Mouse (Mus musculus) hindbrain, embryonic 10.5 days (tissue): ENCODE data around the gene Thbs3. TPM values are rescaled to one million over a fixed set of nuclear protein-coding genes. Genes with fewer than 3 reads are reported as not detected.

Experiments used
- DNase-seq: peaks from one replicate; pipeline ENCODE4 v3.0.0-alpha.2; 2017; ENCODE audit warnings: low spot score
- H3K27ac ChIP-seq: fragments of 300-500 bp; sonication (generic); 2 replicates; pipeline ENCODE4 v1.5.1; 2016; ENCODE audit warnings: mild to moderate bottlenecking, moderate library complexity
- H3K27me3 ChIP-seq: fragments of 300-500 bp; sonication (generic); 2 replicates; pipeline ENCODE4 v1.6.1; 2016; ENCODE audit warnings: mild to moderate bottlenecking; ENCODE audit not compliant: poor library complexity, insufficient read depth, severe bottlenecking
- H3K36me3 ChIP-seq: fragments of 300-500 bp; sonication (generic); 2 replicates; pipeline ENCODE4 v1.6.1; 2016; ENCODE audit warnings: mild to moderate bottlenecking, moderate library complexity
- H3K4me1 ChIP-seq: fragments of 300-500 bp; sonication (generic); replicated peaks from 2 replicates; pipeline ENCODE4 v1.6.1; 2016; ENCODE audit warnings: mild to moderate bottlenecking
- H3K4me3 ChIP-seq: fragments of 300-500 bp; sonication (generic); 2 replicates; pipeline ENCODE4 v1.5.1; 2016; ENCODE audit warnings: mild to moderate bottlenecking, moderate library complexity
- H3K9me3 ChIP-seq: fragments of 300-500 bp; sonication (generic); 2 replicates; pipeline ENCODE4 v1.6.1; 2016; ENCODE audit warnings: mild to moderate bottlenecking, moderate library complexity
- WGBS: fragments of 180-500 bp; shearing (Covaris S2); methylation state at CpG from one replicate; pipeline ENCODE4 v1.1.7; 2016; 5-methylcytosine and 5-hydroxymethylcytosine counted together
- polyA plus RNA-seq: library from polyadenylated mRNA; unstranded; fragments of >200 nt; fragmentation: Nextera tagmentation; extraction: Ambion mirVana; gene quantifications from 2 replicates; pipeline ENCODE4 v1.2.1, GENCODE M21; 2016

Thbs3 gene
- polyA plus RNA-seq, 1 experiment from 2014 or later: 74.7 TPM

DNA sequence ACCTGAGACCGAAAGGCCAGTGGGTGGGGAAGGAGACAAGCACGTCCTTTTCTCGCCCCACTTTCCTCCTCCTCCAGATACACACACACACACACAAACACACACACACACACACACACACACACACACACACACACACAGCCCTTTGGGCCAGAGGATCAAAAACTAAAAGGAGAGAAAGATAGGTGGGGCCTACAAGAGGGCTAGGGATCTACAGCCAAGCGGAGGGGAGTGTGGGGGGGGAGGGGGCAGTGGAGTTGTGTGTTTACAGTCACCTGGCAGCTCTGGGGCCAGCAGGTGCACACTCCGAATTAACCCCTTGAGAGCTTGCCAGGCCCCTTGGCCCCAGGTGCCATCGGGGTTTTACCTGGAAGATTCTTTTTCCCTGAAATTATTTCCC lies 17.6 kb downstream of the Thbs3 start:
- Histone ChIP-seq H3K4me1 (peaks cover 33% of the 10 kb centered on the region), H3K36me3 (peaks cover 42% of the 10 kb centered on the region), H3K9me3 (no peaks in the 10 kb centered on the region), H3K27me3 (peaks cover 36% of the 10 kb centered on the region), H3K4me3 (no peak overlapping the region), H3K27ac (no peak overlapping the region)
- no peak for DNase-seq
- 70% methylated on average over 6 of the region's 6 CpGs for WGBS

- H3K9me3 ChIP-seq: no peaks in the 10 kb centered on the region
- no peak overlapping the region for H3K4me3 ChIP-seq
- peaks cover 26% of the 10 kb centered on the region for H3K4me1 ChIP-seq
- DNase-seq: no peak
- H3K27ac ChIP-seq: no peak overlapping the region
- 89% methylated on average over 14 of the region's 14 CpGs for WGBS
- peaks cover 34% of the 10 kb centered on the region for H3K27me3 ChIP-seq
- H3K36me3 ChIP-seq: peaks cover 53% of the 10 kb centered on the region
Observed at GRCm38 (mm10) chr3:89233562-89234110, 18.7 kb downstream of the Thbs3 start.

GRCm38 (mm10) chr3:89236516-89236915 lies 21.5 kb downstream of the Thbs3 start:
- Histone ChIP-seq H3K4me3 (no peak overlapping the region), H3K27ac (no peak overlapping the region), H3K4me1 (peaks cover 20% of the 10 kb centered on the region), H3K27me3 (peaks cover 12% of the 10 kb centered on the region), H3K36me3 (peaks cover 66% of the 10 kb centered on the region), H3K9me3 (no peaks in the 10 kb centered on the region)
- 90% methylated on average over 10 of the region's 10 CpGs for WGBS
- no peak for DNase-seq

DNA sequence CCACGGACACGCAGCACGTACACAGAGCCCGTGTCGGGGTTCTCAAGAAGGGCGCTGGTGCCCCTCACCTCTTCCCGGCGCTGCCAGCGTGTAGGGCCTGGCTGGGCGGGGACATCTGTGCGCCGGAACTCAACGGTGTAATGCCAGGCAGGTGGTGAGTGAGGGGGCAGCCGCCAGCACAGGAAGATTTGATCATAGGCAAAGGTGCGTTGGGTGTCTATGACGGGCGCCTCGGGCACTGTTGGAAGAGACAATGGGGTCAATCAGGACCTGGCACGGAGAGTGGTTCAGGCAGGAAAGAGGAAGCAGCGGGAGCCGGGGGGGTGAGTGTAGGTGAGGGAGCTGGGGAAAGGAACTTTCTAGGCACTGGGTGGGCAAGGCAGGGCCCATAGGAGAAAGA lies 22.7 kb downstream of the Thbs3 start:
- Histone ChIP-seq H3K4me1 (peaks cover 17% of the 10 kb centered on the region), H3K9me3 (no peaks in the 10 kb centered on the region), H3K36me3 (peaks cover 74% of the 10 kb centered on the region), H3K27ac (no peak overlapping the region), H3K4me3 (no peak overlapping the region), H3K27me3 (peaks cover 6% of the 10 kb centered on the region; the same call in 1 of the 2 replicates)
- WGBS: 93% methylated on average over 21 of the region's 21 CpGs
- DNase-seq: no peak

DNA sequence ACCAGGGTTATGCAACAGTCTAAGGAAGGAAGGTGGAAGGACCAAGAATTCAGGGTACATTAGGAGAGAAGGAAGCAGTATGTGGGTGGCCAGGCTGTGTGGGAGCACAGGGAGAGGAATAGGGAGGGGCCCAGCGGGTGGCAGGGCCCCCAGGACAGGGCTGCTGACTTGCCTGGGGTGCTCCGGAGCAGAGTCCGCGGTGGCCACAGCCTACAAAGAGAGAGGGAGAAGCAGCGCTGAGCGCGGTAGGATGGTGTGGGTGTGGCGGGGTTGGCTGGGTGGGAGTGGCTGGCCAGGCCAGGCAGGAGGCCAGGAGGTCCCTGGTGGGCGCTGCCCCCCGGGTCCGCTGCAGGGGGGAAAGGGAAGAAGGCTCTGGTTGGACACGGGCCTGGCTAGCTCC lies 23.5 kb downstream of the Thbs3 start:
- peaks cover 68% of the 10 kb centered on the region for H3K36me3 ChIP-seq
- H3K4me1 ChIP-seq: peaks cover 19% of the 10 kb centered on the region
- no peak for DNase-seq
- 71% methylated on average over 12 of the region's 12 CpGs for WGBS
- H3K9me3 ChIP-seq: no peaks in the 10 kb centered on the region
- peaks cover 10% of the 10 kb centered on the region for H3K27me3 ChIP-seq
- no peak overlapping the region for H3K4me3 ChIP-seq
- no peak overlapping the region for H3K27ac ChIP-seq

- no peaks in the 10 kb centered on the region for H3K9me3 ChIP-seq
- WGBS: 72% methylated on average over 9 of the region's 9 CpGs
- DNase-seq: peak; percentile 65
- peaks cover 34% of the 10 kb centered on the region for H3K36me3 ChIP-seq
- H3K4me3 ChIP-seq: no peak overlapping the region
- H3K27me3 ChIP-seq: peaks cover 29% of the 10 kb centered on the region
- H3K4me1 ChIP-seq: peaks cover 58% of the 10 kb centered on the region
- H3K27ac ChIP-seq: no peak overlapping the region
Observed at GRCm38 (mm10) chr3:89242331-89242895, 27.4 kb downstream of the Thbs3 start.

GRCm38 (mm10) chr3:89243609-89244008 lies 28.6 kb downstream of the Thbs3 start:
- WGBS: 11% methylated on average over 14 of the region's 14 CpGs
- H3K27ac ChIP-seq: 0 out of 2 replicates have a peak overlapping the region, but pooled peaks have one; percentile 94
- DNase-seq: peak; percentile 65

GRCm38 (mm10) chr3:89244158-89244981 lies 29.4 kb downstream of the Thbs3 start:
- 13% methylated on average over 25 of the region's 25 CpGs for WGBS
- Histone ChIP-seq H3K4me1 (peaks cover 61% of the 10 kb centered on the region), H3K27me3 (peaks cover 29% of the 10 kb centered on the region), H3K27ac (peak overlapping the region; percentile 94), H3K36me3 (peaks cover 34% of the 10 kb centered on the region), H3K9me3 (no peaks in the 10 kb centered on the region), H3K4me3 (peak overlapping the region; percentile 82)
- DNase-seq: no peak

More at GRCm38 (mm10) chr3:89243609-89244008, 28.6 kb downstream of the Thbs3 start:
- Histone ChIP-seq H3K9me3 (no peaks in the 10 kb centered on the region), H3K36me3 (peaks cover 34% of the 10 kb centered on the region), H3K4me3 (peak overlapping the region; percentile 82), H3K27me3 (peaks cover 29% of the 10 kb centered on the region), H3K4me1 (peaks cover 61% of the 10 kb centered on the region)

- no peaks in the 10 kb centered on the region for H3K9me3 ChIP-seq
- H3K27me3 ChIP-seq: peaks cover 35% of the 10 kb centered on the region
- H3K4me1 ChIP-seq: peaks cover 64% of the 10 kb centered on the region
- H3K27ac ChIP-seq: peak overlapping the region; percentile 94
- H3K4me3 ChIP-seq: peak overlapping the region; percentile 82
- DNase-seq: peak; percentile 59
- H3K36me3 ChIP-seq: peaks cover 41% of the 10 kb centered on the region
- WGBS: under 1% methylated on average over 25 of the region's 26 CpGs
Observed at GRCm38 (mm10) chr3:89244982-89245687, 30.2 kb downstream of the Thbs3 start.

DNA sequence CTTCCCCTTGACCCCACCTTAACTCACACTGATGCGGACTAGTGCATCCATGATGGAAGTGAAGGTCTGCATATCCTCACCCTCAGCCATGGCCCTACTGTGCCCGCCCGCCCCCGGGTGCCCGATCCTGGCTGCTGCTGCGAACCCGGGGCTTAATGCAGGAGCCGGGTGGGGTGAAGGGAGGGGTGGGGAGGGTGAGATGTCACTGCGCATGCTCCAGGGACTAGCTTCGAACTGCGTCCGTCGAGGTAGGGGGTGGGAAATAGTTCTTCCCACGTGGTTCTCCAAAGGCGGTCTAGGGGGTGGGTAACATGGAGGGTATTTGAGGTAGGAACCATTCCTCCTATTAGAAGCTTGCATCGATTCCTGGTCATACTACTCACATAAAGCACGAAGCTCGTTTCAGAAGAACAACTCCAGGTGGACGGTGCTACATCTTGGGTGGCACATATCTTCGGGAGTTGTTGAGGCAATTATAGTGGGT lies 30.8 kb downstream of the Thbs3 start, which contains the start of gene Krtcap2:
Gene Krtcap2, plus strand, starts transcription at position 279 of the 484 bp plus-strand sequence.
- WGBS: 5% methylated on average over 20 of the region's 20 CpGs

DNA sequence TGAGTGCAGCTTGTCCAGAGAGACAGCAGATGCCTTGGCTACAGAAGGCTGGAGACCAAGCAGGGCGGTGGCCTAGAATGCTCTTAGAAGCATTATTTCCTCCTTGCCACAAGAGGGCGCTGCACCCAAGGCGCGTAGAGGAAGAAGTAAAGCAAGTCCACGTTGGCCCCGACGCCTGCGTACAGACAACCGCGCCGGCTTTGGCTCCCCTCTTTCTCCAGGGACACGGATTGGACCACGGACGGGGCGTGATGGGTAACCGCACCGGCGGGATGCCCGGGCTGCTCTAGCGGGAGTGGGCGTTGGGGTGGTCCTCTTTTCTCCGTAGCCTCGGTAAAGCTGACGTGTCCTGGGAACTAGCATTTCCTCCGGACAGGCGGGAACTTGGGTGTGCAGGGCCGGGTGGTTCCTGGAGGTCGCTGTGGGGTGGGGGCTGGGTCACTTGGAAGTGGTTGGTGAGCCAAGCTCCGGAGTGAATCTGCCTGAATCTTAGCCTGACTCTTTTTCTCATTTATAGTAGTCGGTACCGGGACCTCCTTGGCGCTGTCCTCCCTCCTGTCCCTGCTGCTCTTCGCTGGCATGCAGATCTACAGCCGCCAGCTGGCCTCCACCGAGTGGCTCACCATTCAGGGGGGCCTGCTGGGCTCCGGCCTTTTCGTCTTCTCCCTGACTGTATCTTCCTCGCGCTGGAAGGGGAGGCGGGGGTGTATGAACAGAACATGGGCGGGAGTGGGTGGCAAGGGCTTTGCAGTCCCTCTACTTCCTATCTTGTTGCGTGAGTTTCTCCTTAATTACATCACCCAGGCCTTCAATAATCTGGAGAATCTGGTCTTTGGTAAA lies 31.5 kb downstream of the Thbs3 start, which contains the start of gene Trim46:
Gene Trim46, minus strand, starts transcription at position 49 of the 840 bp plus-strand sequence.
- WGBS: 1% methylated on average over 42 of the region's 42 CpGs
- H3K27ac ChIP-seq: peak within 1 kb of the TSS; percentile 94
- peak; percentile 93 for DNase-seq
- peaks cover 42% of the 10 kb centered on the region for H3K27me3 ChIP-seq
- H3K36me3 ChIP-seq: peaks cover 35% of the 10 kb centered on the region
- H3K9me3 ChIP-seq: no peaks in the 10 kb centered on the region
- peaks cover 78% of the 10 kb centered on the region for H3K4me1 ChIP-seq
- H3K4me3 ChIP-seq: peak within 1 kb of the TSS; percentile 82

More for the DNA sequence above, 30.8 kb downstream of the Thbs3 start, which contains the start of gene Krtcap2:
- Histone ChIP-seq H3K27me3 (peaks cover 36% of the 10 kb centered on the region), H3K4me3 (peak within 1 kb of the TSS; percentile 82), H3K27ac (peak within 1 kb of the TSS; percentile 94), H3K36me3 (peaks cover 41% of the 10 kb centered on the region), H3K4me1 (peaks cover 70% of the 10 kb centered on the region), H3K9me3 (no peaks in the 10 kb centered on the region)
- peak; percentile 48 for DNase-seq
